Mouse (Mus musculus): ENCODE data around the gene Cdc34.

DNA sequence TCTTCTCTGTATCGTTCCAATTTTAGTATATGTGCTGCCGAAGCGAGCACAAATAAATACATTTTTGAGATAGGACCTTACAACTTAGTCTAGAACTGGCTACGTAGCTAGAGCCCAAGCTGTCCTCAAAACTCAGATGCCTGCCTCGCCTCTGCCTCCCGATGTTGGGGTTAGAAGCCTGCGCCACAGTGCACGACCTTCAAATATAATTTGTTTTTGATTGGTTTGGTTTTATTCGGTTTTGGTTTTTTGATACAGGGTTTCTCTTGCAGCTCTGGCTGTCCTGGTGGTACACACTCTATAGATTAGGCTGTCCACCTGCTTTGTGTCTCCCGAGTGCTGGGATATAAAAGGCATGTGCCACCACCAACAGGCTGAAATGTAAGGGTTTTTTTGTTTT lies 21.5 kb downstream of the Cdc34 start:
- TF ChIP-seq CTCF (conservative IDR thresholded peaks at IDR 0.05; ENCODE audit: low read length) = no peak
- TF ChIP-seq POU5F1 (IDR thresholded peaks at IDR 0.05; ENCODE audit: borderline replicate concordance, low read length) = no peak
